Mouse (Mus musculus): ENCODE data around the gene Gngt2. TPM values are rescaled to one million over a fixed set of nuclear protein-coding genes. Genes with fewer than 3 reads are reported as not detected.

Gngt2 gene
- 0.95 and 4.9 TPM in 2 replicates for polyA plus RNA-seq (2014; fragmentation: Nextera tagmentation; extraction: Ambion mirVana)

DNA sequence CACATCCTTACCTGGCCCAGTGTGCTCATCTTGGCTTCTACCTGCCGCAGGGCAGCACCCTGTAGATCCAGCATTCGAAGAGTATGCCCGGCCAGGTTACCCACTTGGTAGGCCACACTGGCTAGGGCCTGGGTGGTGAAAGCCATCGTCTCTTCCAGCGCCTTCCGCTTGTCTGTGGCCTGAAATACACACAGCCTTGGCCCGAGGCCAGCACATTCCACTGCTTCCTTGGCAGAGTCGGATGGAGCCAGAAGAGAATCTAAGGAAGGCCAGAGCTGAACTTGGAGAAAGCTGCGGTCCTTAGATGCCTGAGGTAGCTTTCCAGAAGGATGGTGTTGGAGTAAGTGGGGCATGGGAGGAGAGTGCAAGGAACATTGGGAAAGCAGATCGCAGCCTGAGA, at the start of gene Gngt2:
Gngt2 (plus strand) TSS at position 158 of the 400 bp plus-strand sequence.
- Histone ChIP-seq H3K9ac (replicated peaks; ENCODE audit: low read depth, low read length) (no peak within 1 kb of the TSS), H3K4me3 (ENCODE audit: low read depth, low read length) (no peak within 1 kb of the TSS), H3K9me3 (ENCODE audit: control insufficient read depth, low read length) (no peaks in the 10 kb centered on the region), H3K27me3 (ENCODE audit: control insufficient read depth, insufficient read depth, low read length) (peaks cover 31% of the 10 kb centered on the region), H3K27ac (ENCODE audit: low read depth, low read length) (no peak within 1 kb of the TSS), H3K4me2 (ENCODE audit: low read depth, low read length) (no peak within 1 kb of the TSS), H3K36me3 (ENCODE audit: control insufficient read depth, insufficient read depth, low read length) (no peaks in the 10 kb centered on the region), H3K4me1 (ENCODE audit: control insufficient read depth, insufficient read depth, low read length) (no peaks in the 10 kb centered on the region)
- ATAC-seq (ENCODE audit: low read depth): no peak
- 75% methylated on average over 10 of the region's 10 CpGs for WGBS

DNA sequence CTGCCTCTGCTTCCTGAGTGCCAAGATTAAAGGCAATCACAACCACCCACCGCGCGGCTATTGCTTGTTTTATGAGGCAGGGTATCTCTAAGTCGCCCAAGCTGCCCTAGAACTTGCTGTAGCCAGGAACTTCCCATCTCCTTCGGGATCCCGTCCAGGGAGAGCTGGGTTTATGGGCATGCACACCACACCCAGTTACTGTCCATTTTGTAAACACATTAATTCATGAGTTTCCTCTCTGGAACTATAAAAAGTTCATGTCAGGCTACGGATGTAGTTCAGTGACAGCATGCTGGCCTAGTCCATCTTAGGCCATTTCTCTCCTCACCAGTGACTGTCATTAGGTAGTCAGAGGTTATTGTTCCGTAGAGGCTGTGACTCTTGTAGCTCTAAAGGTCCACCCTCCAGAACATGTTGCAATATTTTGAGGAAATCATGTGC, 47.5 kb upstream of the Gngt2 start:
- Histone ChIP-seq H3K4me3 (ENCODE audit: low read depth, low read length) (no peak overlapping the region), H3K36me3 (ENCODE audit: control insufficient read depth, insufficient read depth, low read length) (no peaks in the 10 kb centered on the region), H3K9me3 (ENCODE audit: control insufficient read depth, low read length) (no peaks in the 10 kb centered on the region), H3K4me2 (ENCODE audit: low read depth, low read length) (no peak overlapping the region), H3K4me1 (ENCODE audit: control insufficient read depth, insufficient read depth, low read length) (no peaks in the 10 kb centered on the region), H3K9ac (replicated peaks; ENCODE audit: low read depth, low read length) (no peak overlapping the region), H3K27me3 (ENCODE audit: control insufficient read depth, insufficient read depth, low read length) (no peaks in the 10 kb centered on the region), H3K27ac (ENCODE audit: low read depth, low read length) (no peak overlapping the region)
- 84% methylated on average over 8 of the region's 8 CpGs for WGBS
- no peak for ATAC-seq (ENCODE audit: low read depth)

DNA sequence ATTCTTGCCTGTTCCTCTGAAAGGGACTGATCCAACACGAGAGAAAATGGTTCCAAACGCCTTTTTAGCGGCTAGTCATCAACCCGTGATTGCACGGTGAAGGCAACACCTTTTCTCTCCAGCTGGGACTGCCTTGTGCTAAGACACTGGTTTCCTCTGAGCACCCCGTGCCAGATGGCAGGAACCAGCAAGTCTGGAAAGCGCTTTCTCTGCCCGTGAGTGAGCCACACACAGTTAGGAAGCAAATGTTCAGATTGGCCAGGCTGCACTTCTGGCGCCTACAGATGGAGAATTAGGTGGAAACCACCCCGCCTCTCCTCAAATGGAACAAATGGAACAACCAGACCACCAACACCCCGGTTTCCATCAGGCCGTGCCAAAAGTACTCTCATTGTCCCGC, 45.2 kb upstream of the Gngt2 start:
- no peaks in the 10 kb centered on the region for H3K36me3 ChIP-seq (ENCODE audit: control insufficient read depth, insufficient read depth, low read length)
- 78% methylated on average over 13 of the region's 13 CpGs for WGBS
- H3K4me2 ChIP-seq (ENCODE audit: low read depth, low read length): no peak overlapping the region
- ATAC-seq (ENCODE audit: low read depth): no peak
- no peak overlapping the region for H3K9ac ChIP-seq (replicated peaks; ENCODE audit: low read depth, low read length)
- H3K9me3 ChIP-seq (ENCODE audit: control insufficient read depth, low read length): no peaks in the 10 kb centered on the region
- no peaks in the 10 kb centered on the region for H3K27me3 ChIP-seq (ENCODE audit: control insufficient read depth, insufficient read depth, low read length)
- no peak overlapping the region for H3K27ac ChIP-seq (ENCODE audit: low read depth, low read length)
- H3K4me1 ChIP-seq (ENCODE audit: control insufficient read depth, insufficient read depth, low read length): 0 out of 2 replicates have a peak, but pooled peaks cover 4% of the 10 kb centered on the region
- no peak overlapping the region for H3K4me3 ChIP-seq (ENCODE audit: low read depth, low read length)

DNA sequence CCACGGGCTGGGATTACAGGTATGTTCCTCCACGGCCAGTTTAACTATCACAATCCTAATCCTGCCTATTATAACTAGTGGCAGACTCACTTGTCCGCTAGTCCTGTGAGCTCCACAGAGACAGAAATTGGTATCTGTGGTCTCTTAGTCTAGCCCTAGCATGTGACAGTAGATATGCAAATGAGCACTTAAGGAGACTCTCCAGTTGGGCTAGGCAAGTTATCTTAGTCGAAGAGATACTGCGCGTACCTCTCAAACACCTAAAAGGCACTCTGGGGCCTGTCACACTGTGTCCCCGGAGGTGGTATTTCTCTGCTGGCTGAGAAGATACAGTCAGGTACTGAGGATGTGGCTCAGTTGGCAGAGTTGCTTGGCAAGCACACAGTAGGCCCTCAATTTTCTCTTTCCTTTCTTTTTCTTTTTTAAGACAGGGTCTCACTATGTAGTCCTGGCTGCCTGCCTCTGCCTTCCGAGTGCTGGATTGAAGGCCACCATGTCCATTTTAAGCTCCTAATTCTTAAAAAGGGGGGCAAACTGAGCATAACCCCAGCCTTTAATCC, 44.0 kb upstream of the Gngt2 start:
- no peaks in the 10 kb centered on the region for H3K27me3 ChIP-seq (ENCODE audit: control insufficient read depth, insufficient read depth, low read length)
- H3K9me3 ChIP-seq (ENCODE audit: control insufficient read depth, low read length): no peaks in the 10 kb centered on the region
- ATAC-seq (ENCODE audit: low read depth): no peak
- 0 out of 2 replicates have a peak, but pooled peaks cover 6% of the 10 kb centered on the region for H3K4me1 ChIP-seq (ENCODE audit: control insufficient read depth, insufficient read depth, low read length)
- H3K9ac ChIP-seq (replicated peaks; ENCODE audit: low read depth, low read length): no peak overlapping the region
- H3K27ac ChIP-seq (ENCODE audit: low read depth, low read length): no peak overlapping the region
- H3K4me3 ChIP-seq (ENCODE audit: low read depth, low read length): no peak overlapping the region
- H3K4me2 ChIP-seq (ENCODE audit: low read depth, low read length): no peak overlapping the region
- H3K36me3 ChIP-seq (ENCODE audit: control insufficient read depth, insufficient read depth, low read length): no peaks in the 10 kb centered on the region
- 93% methylated on average over 8 of the region's 8 CpGs for WGBS

DNA sequence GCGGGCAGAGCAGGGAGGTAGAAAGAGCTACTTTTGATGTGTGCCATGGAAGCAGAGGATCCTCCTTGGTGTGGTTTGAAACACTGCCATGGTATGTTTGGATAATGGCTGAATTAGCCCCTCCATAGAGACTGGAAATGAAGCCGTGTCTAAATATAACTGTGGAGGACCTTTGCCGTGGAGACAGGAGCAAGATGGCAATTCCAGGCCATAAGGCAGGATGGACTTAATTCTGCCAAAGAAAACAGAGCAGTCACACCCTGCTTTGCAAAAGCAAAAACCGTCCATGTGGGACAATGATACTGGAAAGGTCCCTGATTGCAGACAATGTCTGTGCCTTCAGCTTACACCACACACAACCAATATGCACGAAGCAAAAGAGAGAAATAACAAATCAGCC, 42.8 kb upstream of the Gngt2 start:
- Histone ChIP-seq H3K27ac (ENCODE audit: low read depth, low read length) (no peak overlapping the region), H3K36me3 (ENCODE audit: control insufficient read depth, insufficient read depth, low read length) (no peaks in the 10 kb centered on the region), H3K27me3 (ENCODE audit: control insufficient read depth, insufficient read depth, low read length) (no peaks in the 10 kb centered on the region), H3K4me2 (ENCODE audit: low read depth, low read length) (no peak overlapping the region), H3K9ac (replicated peaks; ENCODE audit: low read depth, low read length) (no peak overlapping the region), H3K4me1 (ENCODE audit: control insufficient read depth, insufficient read depth, low read length) (0 out of 2 replicates have a peak, but pooled peaks cover 6% of the 10 kb centered on the region), H3K9me3 (ENCODE audit: control insufficient read depth, low read length) (no peaks in the 10 kb centered on the region), H3K4me3 (ENCODE audit: low read depth, low read length) (no peak overlapping the region)
- no peak for ATAC-seq (ENCODE audit: low read depth)
- WGBS: 63% methylated on average over 5 of the region's 5 CpGs

DNA sequence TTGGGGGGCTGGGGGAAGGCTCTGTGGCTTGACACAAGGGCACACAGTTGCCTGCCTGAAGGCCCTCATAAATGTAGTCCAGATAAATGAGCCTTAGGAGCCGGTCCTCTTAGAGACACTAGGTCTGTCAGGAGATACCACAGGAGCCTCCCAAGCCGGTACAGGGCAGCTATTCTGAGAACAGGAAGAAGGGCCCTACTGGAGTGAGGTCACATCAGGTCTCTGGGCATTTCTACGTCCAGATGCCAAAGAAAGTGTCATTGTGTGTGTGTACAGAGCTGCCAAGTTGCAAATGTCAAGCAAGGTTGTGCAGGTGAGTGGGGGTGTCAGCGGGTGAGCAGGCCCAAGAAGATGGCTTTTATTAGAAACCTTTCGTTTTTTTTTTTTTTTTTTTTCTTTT, 41.4 kb upstream of the Gngt2 start:
- Histone ChIP-seq H3K36me3 (ENCODE audit: control insufficient read depth, insufficient read depth, low read length) (no peaks in the 10 kb centered on the region), H3K9ac (replicated peaks; ENCODE audit: low read depth, low read length) (no peak overlapping the region), H3K27me3 (ENCODE audit: control insufficient read depth, insufficient read depth, low read length) (no peaks in the 10 kb centered on the region), H3K27ac (ENCODE audit: low read depth, low read length) (no peak overlapping the region), H3K4me3 (ENCODE audit: low read depth, low read length) (no peak overlapping the region), H3K4me1 (ENCODE audit: control insufficient read depth, insufficient read depth, low read length) (0 out of 2 replicates have a peak, but pooled peaks cover 6% of the 10 kb centered on the region), H3K9me3 (ENCODE audit: control insufficient read depth, low read length) (no peaks in the 10 kb centered on the region), H3K4me2 (ENCODE audit: low read depth, low read length) (no peak overlapping the region)
- ATAC-seq (ENCODE audit: low read depth): no peak
- 75% methylated on average over 5 of the region's 5 CpGs for WGBS

DNA sequence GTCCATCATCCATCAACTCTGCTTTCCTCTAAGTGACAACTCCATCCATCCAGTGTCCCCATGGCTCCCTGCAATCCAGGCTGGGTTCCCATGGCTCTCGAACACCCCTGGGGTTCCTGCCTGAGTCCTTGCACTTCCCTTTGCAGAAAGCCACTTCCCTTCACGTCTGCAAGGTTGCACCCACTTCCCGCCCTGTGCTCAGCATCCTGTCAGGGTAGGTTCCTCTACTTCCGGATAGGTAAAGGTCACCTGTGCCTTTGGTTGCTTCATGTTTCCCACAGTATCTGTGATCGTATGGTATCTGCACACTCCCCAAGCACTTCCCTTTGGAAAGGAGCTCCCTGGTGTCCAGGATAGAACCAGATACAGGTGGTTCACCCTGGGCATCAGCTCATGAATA, 32.0 kb upstream of the Gngt2 start:
- H3K36me3 ChIP-seq (ENCODE audit: control insufficient read depth, insufficient read depth, low read length): no peaks in the 10 kb centered on the region
- no peak for ATAC-seq (ENCODE audit: low read depth)
- H3K9me3 ChIP-seq (ENCODE audit: control insufficient read depth, low read length): no peaks in the 10 kb centered on the region
- no peak overlapping the region for H3K9ac ChIP-seq (replicated peaks; ENCODE audit: low read depth, low read length)
- no peaks in the 10 kb centered on the region for H3K4me1 ChIP-seq (ENCODE audit: control insufficient read depth, insufficient read depth, low read length)
- H3K4me2 ChIP-seq (ENCODE audit: low read depth, low read length): no peak overlapping the region
- no peaks in the 10 kb centered on the region for H3K27me3 ChIP-seq (ENCODE audit: control insufficient read depth, insufficient read depth, low read length)
- no peak overlapping the region for H3K4me3 ChIP-seq (ENCODE audit: low read depth, low read length)
- no peak overlapping the region for H3K27ac ChIP-seq (ENCODE audit: low read depth, low read length)
- WGBS: 76% methylated on average over 5 of the region's 5 CpGs

DNA sequence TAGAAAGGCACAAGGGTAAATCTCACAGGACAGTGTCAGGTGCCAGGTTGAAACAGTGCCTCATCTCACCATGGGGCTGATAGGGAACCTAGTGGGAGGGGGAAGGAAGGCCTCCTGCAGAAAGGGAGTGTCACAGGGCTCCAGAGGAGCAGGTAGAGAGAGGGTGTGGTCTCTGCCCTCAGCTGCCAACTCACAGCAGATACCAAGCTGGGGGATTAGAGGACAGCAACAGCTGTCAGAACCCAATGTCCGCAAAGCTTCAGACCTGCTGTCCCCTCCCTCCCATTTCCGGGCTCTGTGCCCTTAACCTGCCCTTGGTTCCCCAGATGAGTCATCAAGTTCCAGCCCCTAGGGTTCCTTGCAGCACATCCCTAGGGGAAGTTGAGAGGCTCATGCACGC, 31.5 kb upstream of the Gngt2 start:
- H3K9me3 ChIP-seq (ENCODE audit: control insufficient read depth, low read length): no peaks in the 10 kb centered on the region
- no peak overlapping the region for H3K9ac ChIP-seq (replicated peaks; ENCODE audit: low read depth, low read length)
- no peaks in the 10 kb centered on the region for H3K36me3 ChIP-seq (ENCODE audit: control insufficient read depth, insufficient read depth, low read length)
- H3K27ac ChIP-seq (ENCODE audit: low read depth, low read length): no peak overlapping the region
- H3K4me1 ChIP-seq (ENCODE audit: control insufficient read depth, insufficient read depth, low read length): no peaks in the 10 kb centered on the region
- H3K4me3 ChIP-seq (ENCODE audit: low read depth, low read length): no peak overlapping the region
- ATAC-seq (ENCODE audit: low read depth): no peak
- 51% methylated on average over 3 of the region's 3 CpGs for WGBS
- no peaks in the 10 kb centered on the region for H3K27me3 ChIP-seq (ENCODE audit: control insufficient read depth, insufficient read depth, low read length)
- H3K4me2 ChIP-seq (ENCODE audit: low read depth, low read length): no peak overlapping the region

DNA sequence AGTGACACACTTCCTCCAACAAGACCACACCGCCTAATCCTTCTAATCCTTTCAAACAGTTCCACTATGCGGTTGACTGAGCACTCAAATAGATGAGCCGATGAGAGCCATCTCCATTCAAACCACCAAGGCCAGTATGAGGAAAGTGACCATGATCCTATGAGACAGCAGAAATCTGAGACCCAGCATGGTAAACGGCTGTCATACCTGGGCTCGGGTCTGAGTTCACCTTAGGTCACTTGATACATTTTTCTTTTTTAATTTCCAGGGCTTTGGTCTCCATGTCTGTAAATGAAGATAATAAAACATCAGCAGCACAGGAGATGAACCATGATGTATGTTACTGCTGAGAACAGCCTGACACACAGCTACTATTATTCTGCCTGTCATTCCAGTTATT, 29.1 kb upstream of the Gngt2 start:
- 95% methylated on average over 5 of the region's 5 CpGs for WGBS
- no peak overlapping the region for H3K4me3 ChIP-seq (ENCODE audit: low read depth, low read length)
- H3K27me3 ChIP-seq (ENCODE audit: control insufficient read depth, insufficient read depth, low read length): no peaks in the 10 kb centered on the region
- no peak overlapping the region for H3K4me2 ChIP-seq (ENCODE audit: low read depth, low read length)
- no peak for ATAC-seq (ENCODE audit: low read depth)
- H3K36me3 ChIP-seq (ENCODE audit: control insufficient read depth, insufficient read depth, low read length): no peaks in the 10 kb centered on the region
- H3K4me1 ChIP-seq (ENCODE audit: control insufficient read depth, insufficient read depth, low read length): no peaks in the 10 kb centered on the region
- no peak overlapping the region for H3K9ac ChIP-seq (replicated peaks; ENCODE audit: low read depth, low read length)
- no peak overlapping the region for H3K27ac ChIP-seq (ENCODE audit: low read depth, low read length)
- H3K9me3 ChIP-seq (ENCODE audit: control insufficient read depth, low read length): no peaks in the 10 kb centered on the region

Measured in neural tube, embryonic 14.5 days (tissue).